Mouse (Mus musculus) myocyte (in vitro differentiated cells): Measurements from ENCODE around the gene Crip1. TPM values are rescaled to one million over a fixed set of nuclear protein-coding genes. Genes with fewer than 3 reads are reported as not detected.

Source experiments
- H3K27me3 ChIP-seq: one replicate; pipeline ENCODE4 v1.6.1; 2011; ENCODE audit not compliant: control insufficient read depth, insufficient read depth, insufficient read length
- H3K36me3 ChIP-seq: one replicate; pipeline ENCODE4 v1.6.1; 2011; ENCODE audit not compliant: control insufficient read depth, insufficient read depth
- H3K4me2 ChIP-seq: one replicate; pipeline ENCODE4 v1.6.1; 2011; ENCODE audit warnings: low read depth, control low read depth
- H3K4me3 ChIP-seq: one replicate; pipeline ENCODE4 v1.5.1; 2011; ENCODE audit warnings: mild to moderate bottlenecking, control low read depth, moderate library complexity
- H3K79me2 ChIP-seq: one replicate; pipeline ENCODE4 v1.6.1; 2011; ENCODE audit not compliant: control insufficient read depth, insufficient read depth
- H3ac ChIP-seq: one replicate; pipeline ENCODE4 v1.6.1; 2011; ENCODE audit not compliant: control insufficient read depth, insufficient read length
- CEBPB ChIP-seq: IDR thresholded peaks from 2 replicates; pipeline ENCODE4 v1.6.1; 2011; ENCODE audit warnings: mild to moderate bottlenecking, moderate library complexity; ENCODE audit not compliant: poor library complexity, insufficient read depth, severe bottlenecking
- E2F4 ChIP-seq: IDR thresholded peaks from one replicate; pipeline ENCODE4 v1.6.1; 2011; ENCODE audit warnings: mild to moderate bottlenecking, control low read depth, moderate library complexity; ENCODE audit not compliant: insufficient read depth
- MAX ChIP-seq: IDR thresholded peaks from one replicate; pipeline ENCODE4 v1.6.1; 2011; ENCODE audit warnings: low read depth, mild to moderate bottlenecking, control low read depth
- MYOD1 ChIP-seq, 3 experiments: IDR thresholded peaks; one replicate each; pipeline ENCODE4 v1.6.1; 2011; ENCODE audit warnings: control low read depth in 2 of 3, low read depth in 2 of 3, mild to moderate bottlenecking in 2 of 3, moderate library complexity in 1 of 3; ENCODE audit not compliant: insufficient read length in 2 of 3, control insufficient read depth in 1 of 3
- MYOG ChIP-seq, 3 experiments: IDR thresholded peaks; one replicate each; pipeline ENCODE4 v1.6.1; 2011; ENCODE audit warnings: control low read depth in 2 of 3, low read depth in 2 of 3, mild to moderate bottlenecking in 2 of 3; ENCODE audit not compliant: insufficient read length in 2 of 3, control insufficient read depth in 1 of 3, insufficient read depth in 1 of 3
- POLR2A ChIP-seq: IDR thresholded peaks from one replicate; pipeline ENCODE4 v1.6.1; 2011; ENCODE audit warnings: low read depth, mild to moderate bottlenecking, control low read depth, moderate library complexity; ENCODE audit not compliant: insufficient read length
- POLR2AphosphoS2 ChIP-seq: IDR thresholded peaks from one replicate; pipeline ENCODE4 v1.6.1; 2011; ENCODE audit warnings: low read depth, control low read depth; ENCODE audit not compliant: insufficient read length
- REST ChIP-seq: IDR thresholded peaks from one replicate; pipeline ENCODE4 v1.6.1; 2011; ENCODE audit warnings: mild to moderate bottlenecking, control low read depth, moderate library complexity; ENCODE audit not compliant: insufficient read depth, insufficient read length
- SRF ChIP-seq: IDR thresholded peaks from one replicate; pipeline ENCODE4 v1.6.1; 2011; ENCODE audit warnings: low read depth; ENCODE audit not compliant: control insufficient read depth, insufficient read length
- TCF12 ChIP-seq: IDR thresholded peaks from one replicate; pipeline ENCODE4 v1.6.1; 2011; ENCODE audit warnings: mild to moderate bottlenecking, control low read depth; ENCODE audit not compliant: poor library complexity, insufficient read depth, severe bottlenecking
- TCF3 ChIP-seq: IDR thresholded peaks from one replicate; pipeline ENCODE4 v1.6.1; 2011; ENCODE audit warnings: low read depth, control low read depth; ENCODE audit not compliant: insufficient read length
- USF1 ChIP-seq: IDR thresholded peaks from one replicate; pipeline ENCODE4 v1.6.1; 2011; ENCODE audit warnings: low read depth, mild to moderate bottlenecking, control low read depth, moderate library complexity
- polyA plus RNA-seq: library from polyadenylated mRNA; unstranded; fragments of >200 nt; fragmentation: generic; extraction: Trizol; gene quantifications from one replicate; pipeline ENCODE4 v1.2.1, GENCODE M21; 2012; ENCODE audit warnings: missing spikeins

Gene Crip1
- polyA plus RNA-seq: 1,677 TPM

DNA sequence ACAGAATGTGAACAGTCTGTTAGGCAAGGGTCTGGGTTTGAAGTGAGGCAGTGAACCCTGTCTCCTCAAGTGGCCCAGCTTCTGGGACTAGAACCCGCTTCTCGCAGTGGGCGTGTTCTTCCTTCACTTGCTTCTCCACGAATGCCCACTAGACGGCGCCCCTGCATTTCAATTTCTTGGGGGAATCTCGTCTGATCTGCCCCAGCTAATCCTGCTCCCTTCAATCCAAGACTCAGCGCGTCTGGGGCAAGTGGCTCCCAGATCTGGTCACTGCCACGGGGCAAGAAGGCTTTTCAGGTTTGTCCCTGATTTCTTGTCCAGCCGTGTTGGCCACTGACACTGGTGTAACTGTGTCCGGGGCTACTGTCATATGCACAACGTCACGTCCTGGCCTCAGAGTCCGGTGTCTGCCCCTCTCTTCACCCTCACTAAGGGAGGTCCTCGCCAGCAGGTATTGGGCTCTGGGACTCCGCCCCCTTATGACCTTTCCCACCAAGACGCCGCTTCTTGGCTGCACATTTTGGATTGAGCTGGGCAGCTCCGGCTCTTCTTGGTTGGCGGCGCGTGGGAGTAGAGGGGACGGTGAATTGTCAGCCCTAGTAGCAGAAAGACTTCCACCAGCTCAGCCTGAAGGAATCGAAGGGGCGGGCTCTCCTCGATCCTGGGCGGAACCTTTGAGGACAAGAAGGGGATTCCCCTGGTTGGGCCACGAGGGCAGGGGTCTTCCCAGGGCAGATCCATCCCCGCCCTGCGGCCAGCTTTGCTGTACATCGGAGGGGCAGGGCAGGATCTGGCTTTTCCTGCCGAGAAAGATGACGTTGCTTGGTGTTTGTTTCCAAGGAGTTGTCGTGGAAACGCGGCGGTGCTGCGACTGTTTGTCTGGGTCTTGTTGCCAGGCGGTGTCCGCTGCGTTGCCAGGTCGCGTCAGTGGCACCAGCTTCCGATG is at the start of gene Crip1:
Gene Crip1, plus strand, starts transcription at position 205 of the 946 bp plus-strand sequence.
- H3K4me2 ChIP-seq: peak within 1 kb of the TSS; percentile 96
- no peak within 1 kb of the TSS for H3K4me3 ChIP-seq
- H3ac ChIP-seq: no peak within 1 kb of the TSS
- H3K36me3 ChIP-seq: peaks cover 23% of the 10 kb centered on the region
- H3K79me2 ChIP-seq: peaks cover 23% of the 10 kb centered on the region
- H3K27me3 ChIP-seq: no peaks in the 10 kb centered on the region
- TF ChIP-seq MYOD1 (IDR thresholded peaks at IDR 0.05; ENCODE audit: control insufficient read depth in 1 of 3, insufficient read length in 2 of 3, low read depth in 2 of 3) (peak in 1 of 3 experiments; percentile 5), POLR2AphosphoS2 (peak; percentile 86), POLR2A (peak; percentile 51), REST (no peak)

- no peak for TF ChIP-seq TCF12
- no peak for TF ChIP-seq CEBPB
- TF ChIP-seq MYOG (IDR thresholded peaks at IDR 0.05; ENCODE audit: control insufficient read depth in 1 of 3, insufficient read depth in 1 of 3, insufficient read length in 2 of 3, low read depth in 2 of 3): no peak
- no peak for TF ChIP-seq SRF
- no peak for TF ChIP-seq E2F4
- no peak for TF ChIP-seq MAX
- TF ChIP-seq POLR2AphosphoS2: no peak
- no peak for TF ChIP-seq POLR2A
- TF ChIP-seq TCF3: no peak
- TF ChIP-seq USF1: no peak
- no peak for TF ChIP-seq REST
- no peak for TF ChIP-seq MYOD1 (IDR thresholded peaks at IDR 0.05; ENCODE audit: control insufficient read depth in 1 of 3, insufficient read length in 2 of 3, low read depth in 2 of 3)
- Histone ChIP-seq H3K27me3 (no peaks in the 10 kb centered on the region), H3K4me2 (no peak overlapping the region), H3K36me3 (no peaks in the 10 kb centered on the region), H3K79me2 (peaks cover 33% of the 10 kb centered on the region), H3K4me3 (peak overlapping the region; percentile 32), H3ac (no peak overlapping the region)
Measured at GRCm38 (mm10) chr12:113097040-113097439, 49.1 kb upstream of the Crip1 start.

DNA sequence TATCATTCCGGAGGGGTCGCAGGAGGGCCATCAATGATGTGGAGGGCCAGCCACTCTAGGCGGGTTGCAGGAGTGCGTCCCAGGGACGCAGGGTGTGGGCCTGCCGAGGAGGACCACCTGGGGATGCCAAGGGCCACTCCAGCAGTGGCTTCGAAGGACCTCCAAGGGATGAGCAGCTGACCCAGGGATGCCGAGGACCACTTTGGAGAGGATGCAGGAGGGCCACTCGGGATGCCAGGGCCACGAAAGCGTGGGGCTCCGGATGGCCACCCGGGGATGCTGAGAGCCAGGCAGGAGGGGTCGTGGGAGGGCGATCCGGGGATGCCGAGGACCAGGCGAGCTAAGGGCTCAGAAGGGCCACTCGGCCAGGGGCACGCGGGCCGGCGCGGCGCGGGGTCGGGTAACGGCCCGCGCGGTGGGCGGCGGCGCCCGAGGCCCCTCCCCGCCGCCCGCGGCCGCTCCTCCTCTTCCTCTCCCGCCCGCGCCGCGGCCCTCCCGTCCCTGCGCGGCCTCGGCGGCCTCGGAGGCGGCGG is 48.3 kb upstream of the Crip1 start, which contains the start of gene Mta1:
Gene Mta1, plus strand, starts transcription at position 530 of the 533 bp plus-strand sequence.
- peak within 1 kb of the TSS; percentile 94 for H3K4me2 ChIP-seq
- no peaks in the 10 kb centered on the region for H3K27me3 ChIP-seq
- H3ac ChIP-seq: peak within 1 kb of the TSS; percentile 95
- H3K79me2 ChIP-seq: peaks cover 40% of the 10 kb centered on the region
- no peaks in the 10 kb centered on the region for H3K36me3 ChIP-seq
- H3K4me3 ChIP-seq: peak within 1 kb of the TSS; percentile 32
- TF ChIP-seq POLR2AphosphoS2 (peak; percentile 69), TCF3 (no peak), POLR2A (peak; percentile 84)

- H3K36me3 ChIP-seq: no peaks in the 10 kb centered on the region
- H3K4me3 ChIP-seq: peak overlapping the region; percentile 32
- H3K4me2 ChIP-seq: peak overlapping the region; percentile 94
- H3K27me3 ChIP-seq: no peaks in the 10 kb centered on the region
- H3K79me2 ChIP-seq: peaks cover 49% of the 10 kb centered on the region
- TF ChIP-seq USF1 (no peak), CEBPB (no peak), SRF (no peak), TCF12 (no peak), E2F4 (no peak), MYOD1 (IDR thresholded peaks at IDR 0.05; ENCODE audit: control insufficient read depth in 1 of 3, insufficient read length in 2 of 3, low read depth in 2 of 3) (no peak), MYOG (IDR thresholded peaks at IDR 0.05; ENCODE audit: control insufficient read depth in 1 of 3, insufficient read depth in 1 of 3, insufficient read length in 2 of 3, low read depth in 2 of 3) (no peak), POLR2A (no peak), POLR2AphosphoS2 (no peak), MAX (no peak), TCF3 (no peak), REST (no peak)
- H3ac ChIP-seq: peak overlapping the region; percentile 95
Measured at GRCm38 (mm10) chr12:113098530-113099151, 47.5 kb upstream of the Crip1 start.
